Mouse (Mus musculus) yolk sac, embryonic 10.5 days (tissue): ENCODE data around the gene Olfr279.
A peak's percentile ranks its signal among the peaks of the same experiment; 100 is the strongest.
"Not testable (repeated sequence)": the region's sequence is repeated elsewhere in the genome, so short reads cannot be mapped to it uniquely, and the experiment has no call there.

Source experiments
- DNase-seq: peaks from one replicate; pipeline ENCODE4 v3.0.0-alpha.2; 2017; ENCODE audit warnings: low spot score

Olfr279 gene

GRCm38 (mm10) chr15:98511386-98511928 lies 19.3 kb downstream of the Olfr279 start:
- DNase-seq = no peak

GRCm38 (mm10) chr15:98512232-98512631 lies 20.0 kb downstream of the Olfr279 start:
- DNase-seq = no peak

GRCm38 (mm10) chr15:98512799-98513321 lies 20.7 kb downstream of the Olfr279 start:
- no peak for DNase-seq

- DNase-seq = not testable (repeated sequence)
Observed at GRCm38 (mm10) chr15:98513676-98514075, 21.5 kb downstream of the Olfr279 start.

GRCm38 (mm10) chr15:98514146-98514545 lies 21.9 kb downstream of the Olfr279 start:
- DNase-seq = no peak

- DNase-seq = not testable (repeated sequence)
Observed at GRCm38 (mm10) chr15:98514845-98515244, 22.6 kb downstream of the Olfr279 start.

GRCm38 (mm10) chr15:98517380-98518355 lies 25.5 kb downstream of the Olfr279 start:
- peak; percentile 29 for DNase-seq

GRCm38 (mm10) chr15:98521245-98521644 lies 29.0 kb downstream of the Olfr279 start:
- no peak for DNase-seq

GRCm38 (mm10) chr15:98526057-98526456 lies 33.9 kb downstream of the Olfr279 start:
- DNase-seq = no peak

- no peak for DNase-seq
Observed at GRCm38 (mm10) chr15:98527056-98527771, 35.0 kb downstream of the Olfr279 start.

GRCm38 (mm10) chr15:98528066-98528563 lies 35.9 kb downstream of the Olfr279 start:
- no peak for DNase-seq

- no peak for DNase-seq
Observed at GRCm38 (mm10) chr15:98532281-98532680, 40.1 kb downstream of the Olfr279 start.

GRCm38 (mm10) chr15:98533035-98533531 lies 40.9 kb downstream of the Olfr279 start:
- DNase-seq = peak; percentile 54

GRCm38 (mm10) chr15:98533881-98534627 lies 41.9 kb downstream of the Olfr279 start, which contains the start of gene Kansl2:
Gene Kansl2, minus strand, starts transcription at chr15:98534264.
- DNase-seq = peak; percentile 99

- no peak for DNase-seq
Observed at GRCm38 (mm10) chr15:98535921-98536320, 43.7 kb downstream of the Olfr279 start.

GRCm38 (mm10) chr15:98536828-98537510 lies 44.8 kb downstream of the Olfr279 start:
- DNase-seq = no peak

GRCm38 (mm10) chr15:98537923-98538322 lies 45.7 kb downstream of the Olfr279 start:
- no peak for DNase-seq

- no peak for DNase-seq
Observed at GRCm38 (mm10) chr15:98541064-98541463, 48.9 kb downstream of the Olfr279 start.

GRCm38 (mm10) chr15:98543341-98543740 lies 51.1 kb downstream of the Olfr279 start:
- no peak for DNase-seq

- DNase-seq = no peak
Observed at GRCm38 (mm10) chr15:98545151-98545550, 52.9 kb downstream of the Olfr279 start.
